In the genomic region with DNA sequence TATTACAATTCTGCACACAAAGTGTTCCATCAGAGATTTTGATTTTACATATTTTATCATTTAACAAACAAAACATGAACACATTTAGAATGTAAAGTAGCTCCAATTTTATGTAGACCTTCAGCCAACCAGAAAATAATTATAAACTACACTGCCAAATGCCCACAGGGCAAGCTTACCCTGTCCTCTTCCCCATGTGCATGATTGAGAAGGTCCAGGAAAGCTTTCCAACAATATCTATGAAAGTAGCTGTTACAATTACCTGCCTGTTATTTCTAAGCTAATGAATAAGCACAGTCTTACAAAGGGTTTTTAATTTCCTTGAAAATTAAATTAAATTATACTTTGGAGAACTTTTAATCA, we compare ENCODE assay signal across 16 mouse cellular contexts.
DNase-seq lines count a peak whose midpoint lies in the region; ATAC-seq lines count a peak whose summit lies in the region.
"Had no signal": no experiment of that assay in that cellular context is flagged by ENCODE, and none has a peak within 500 bp of the region (broad histone marks: within the 10 kb centered on the region; RNA-seq: fewer than 3 reads in every experiment).

No protein-coding gene starts in this region.

- DNase-seq in hindbrain, embryonic 10.5 days (ENCODE audit: low spot score): no peak
- DNase-seq in midbrain, embryonic 11.5 days (ENCODE audit: low spot score, missing footprints): no peak
- DNase-seq in hindbrain, embryonic 14.5 days (ENCODE audit: low spot score): no peak
- no peak for DNase-seq in testis, postnatal 10 days (ENCODE audit: low spot score)
- DNase-seq: adrenal gland, postnatal 25 days; B cell, adult 2 months; cerebellum, adult 11-12 months; gastrocnemius, adult 2 months had no signal

- H3K36me3 ChIP-seq in hindbrain, embryonic 12.5 days: no peaks in the 10 kb centered on the region
- H3K36me3 ChIP-seq in hindbrain, embryonic 10.5 days: no peaks in the 10 kb centered on the region
- H3K36me3 ChIP-seq in midbrain, embryonic 15.5 days (replicated peaks): no peaks in the 10 kb centered on the region
- no peaks in the 10 kb centered on the region for H3K36me3 ChIP-seq in midbrain, embryonic 11.5 days (ENCODE audit: control insufficient read depth, insufficient read depth, low read length)
- H3K36me3 ChIP-seq in hindbrain, embryonic 14.5 days (replicated peaks; ENCODE audit: control insufficient read depth, insufficient read depth): no peaks in the 10 kb centered on the region
- no peaks in the 10 kb centered on the region for H3K36me3 ChIP-seq in neural tube, embryonic 15.5 days
- H3K36me3 ChIP-seq: heart, embryonic 10.5 days; liver, embryonic 15.5 days; midbrain, embryonic 12.5 days had no signal

- peak; percentile 65 for ATAC-seq in hindbrain, embryonic 12.5 days (ENCODE audit: low FRiP score)
- ATAC-seq in midbrain, embryonic 15.5 days (replicated peaks): peak; percentile 27; the same call in 1 of the 2 replicates
- ATAC-seq in midbrain, embryonic 11.5 days (ENCODE audit: low FRiP score): no peak
- ATAC-seq in hindbrain, embryonic 14.5 days (ENCODE audit: low FRiP score): peak; percentile 59; the same call in 1 of the 2 replicates
- peak; percentile 60; the same call in 1 of the 2 replicates for ATAC-seq in neural tube, embryonic 15.5 days (ENCODE audit: low FRiP score)
- ATAC-seq: inflammation-experienced regulatory T-cells, adult 6 months had no signal

- no peak overlapping the region for H3K27ac ChIP-seq in hindbrain, embryonic 12.5 days
- H3K27ac ChIP-seq in hindbrain, embryonic 10.5 days: no peak overlapping the region
- H3K27ac ChIP-seq in midbrain, embryonic 15.5 days: no peak overlapping the region
- no peak overlapping the region for H3K27ac ChIP-seq in midbrain, embryonic 11.5 days (ENCODE audit: low read depth, low read length)
- no peak overlapping the region for H3K27ac ChIP-seq in hindbrain, embryonic 14.5 days
- no peak overlapping the region for H3K27ac ChIP-seq in neural tube, embryonic 15.5 days (replicated peaks)
- H3K27ac ChIP-seq: gastrocnemius, adult 2 months; heart, embryonic 10.5 days; liver, embryonic 15.5 days; macrophage; midbrain, embryonic 12.5 days had no signal

- no peaks in the 10 kb centered on the region for H3K27me3 ChIP-seq in hindbrain, embryonic 12.5 days
- H3K27me3 ChIP-seq in hindbrain, embryonic 10.5 days (ENCODE audit: insufficient read depth, poor library complexity, severe bottlenecking): no peaks in the 10 kb centered on the region
- H3K27me3 ChIP-seq in midbrain, embryonic 15.5 days (replicated peaks): no peaks in the 10 kb centered on the region
- no peaks in the 10 kb centered on the region for H3K27me3 ChIP-seq in midbrain, embryonic 11.5 days (ENCODE audit: control insufficient read depth, insufficient read depth, low read length)
- H3K27me3 ChIP-seq in hindbrain, embryonic 14.5 days (ENCODE audit: control insufficient read depth, insufficient read depth, low read length): no peaks in the 10 kb centered on the region
- H3K27me3 ChIP-seq in neural tube, embryonic 15.5 days (replicated peaks): no peaks in the 10 kb centered on the region
- H3K27me3 ChIP-seq: liver, embryonic 15.5 days; midbrain, embryonic 12.5 days had no signal

- no peak overlapping the region for H3K9ac ChIP-seq in hindbrain, embryonic 12.5 days
- H3K9ac ChIP-seq in midbrain, embryonic 15.5 days: no peak overlapping the region
- H3K9ac ChIP-seq in midbrain, embryonic 11.5 days (ENCODE audit: low read length): no peak overlapping the region
- no peak overlapping the region for H3K9ac ChIP-seq in hindbrain, embryonic 14.5 days
- H3K9ac ChIP-seq in neural tube, embryonic 15.5 days (replicated peaks): no peak overlapping the region
- H3K9ac ChIP-seq: liver, embryonic 15.5 days; midbrain, embryonic 12.5 days had no signal

- no peaks in the 10 kb centered on the region for H3K4me1 ChIP-seq in hindbrain, embryonic 12.5 days
- no peaks in the 10 kb centered on the region for H3K4me1 ChIP-seq in hindbrain, embryonic 10.5 days (replicated peaks)
- no peaks in the 10 kb centered on the region for H3K4me1 ChIP-seq in midbrain, embryonic 15.5 days
- H3K4me1 ChIP-seq in midbrain, embryonic 11.5 days (ENCODE audit: control insufficient read depth, insufficient read depth, low read length): no peaks in the 10 kb centered on the region
- H3K4me1 ChIP-seq in hindbrain, embryonic 14.5 days (replicated peaks; ENCODE audit: control insufficient read depth, insufficient read depth, low read length): no peaks in the 10 kb centered on the region
- no peaks in the 10 kb centered on the region for H3K4me1 ChIP-seq in neural tube, embryonic 15.5 days
- H3K4me1 ChIP-seq: liver, embryonic 15.5 days; midbrain, embryonic 12.5 days had no signal

- H3K9me3 ChIP-seq in hindbrain, embryonic 12.5 days (replicated peaks): no peaks in the 10 kb centered on the region
- no peaks in the 10 kb centered on the region for H3K9me3 ChIP-seq in hindbrain, embryonic 10.5 days
- H3K9me3 ChIP-seq in midbrain, embryonic 15.5 days: no peaks in the 10 kb centered on the region
- H3K9me3 ChIP-seq in midbrain, embryonic 11.5 days (ENCODE audit: control insufficient read depth, low read length): no peaks in the 10 kb centered on the region
- H3K9me3 ChIP-seq in hindbrain, embryonic 14.5 days (ENCODE audit: control insufficient read depth, low read length): no peaks in the 10 kb centered on the region
- H3K9me3 ChIP-seq in neural tube, embryonic 15.5 days (replicated peaks): no peaks in the 10 kb centered on the region
- H3K9me3 ChIP-seq: heart, embryonic 10.5 days; liver, embryonic 15.5 days; midbrain, embryonic 12.5 days had no signal

- H3K4me2 ChIP-seq in hindbrain, embryonic 12.5 days (replicated peaks): no peak overlapping the region
- no peak overlapping the region for H3K4me2 ChIP-seq in midbrain, embryonic 15.5 days
- H3K4me2 ChIP-seq in midbrain, embryonic 11.5 days: no peak overlapping the region
- no peak overlapping the region for H3K4me2 ChIP-seq in hindbrain, embryonic 14.5 days (replicated peaks)
- no peak overlapping the region for H3K4me2 ChIP-seq in neural tube, embryonic 15.5 days
- H3K4me2 ChIP-seq: liver, embryonic 15.5 days; midbrain, embryonic 12.5 days had no signal

- no peak overlapping the region for H3K4me3 ChIP-seq in hindbrain, embryonic 12.5 days
- no peak overlapping the region for H3K4me3 ChIP-seq in hindbrain, embryonic 10.5 days
- no peak overlapping the region for H3K4me3 ChIP-seq in midbrain, embryonic 15.5 days
- no peak overlapping the region for H3K4me3 ChIP-seq in midbrain, embryonic 11.5 days (ENCODE audit: low read depth, low read length)
- no peak overlapping the region for H3K4me3 ChIP-seq in hindbrain, embryonic 14.5 days (replicated peaks; ENCODE audit: low read length)
- H3K4me3 ChIP-seq in neural tube, embryonic 15.5 days (replicated peaks): no peak overlapping the region
- H3K4me3 ChIP-seq: gastrocnemius, adult 2 months; heart, embryonic 10.5 days; liver, embryonic 15.5 days; midbrain, embryonic 12.5 days had no signal
